Mouse (Mus musculus) bone marrow macrophage, adult 2 months (primary cell): ENCODE data around the gene Hivep3.

Experiments
- CTCF ChIP-seq: IDR thresholded peaks from 2 replicates; pipeline ENCODE4 v1.5.1; 2012; ENCODE audit warnings: low read depth, mild to moderate bottlenecking, low read length, moderate library complexity
- POLR2A ChIP-seq: IDR thresholded peaks from 2 replicates; pipeline ENCODE4 v1.6.1; 2012; ENCODE audit warnings: mild to moderate bottlenecking, low read depth, low read length, borderline replicate concordance

GRCm38 (mm10) chr4:119833333-119833732 is 99.7 kb downstream of the Hivep3 start:
- TF ChIP-seq POLR2A (no peak), CTCF (no peak)
